ENCODE assay signal across 8 mouse cellular contexts in the genomic region with DNA sequence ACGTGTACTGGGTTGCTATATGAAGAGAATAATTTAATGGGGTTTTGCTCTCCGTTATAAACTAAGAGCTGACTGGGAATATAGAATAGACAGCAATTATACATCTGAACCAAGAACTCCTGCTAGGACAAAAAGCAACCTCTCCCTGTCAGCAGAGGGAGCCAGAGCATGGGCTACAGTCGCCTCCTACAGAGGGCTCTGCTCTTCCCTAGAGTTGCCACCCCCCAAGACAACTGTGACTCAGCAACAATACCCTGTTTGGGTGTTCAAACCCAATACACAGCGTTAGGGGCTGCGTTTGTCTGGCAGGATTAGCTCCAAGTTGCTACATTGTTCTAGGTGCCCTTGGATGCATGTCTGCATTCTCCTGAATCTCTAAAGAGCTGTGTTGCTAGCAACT. TPM values are rescaled to one million over a fixed set of nuclear protein-coding genes. Genes with fewer than 3 reads are reported as not detected.
DNase-seq lines count a peak whose midpoint lies in the region; ATAC-seq and TF ChIP-seq lines count a peak whose summit lies in the region.

No protein-coding gene starts in this region.

- no peak overlapping the region for H3K9ac ChIP-seq in kidney, embryonic 14.5 days (ENCODE audit: low read depth, low read length)
- H3K9ac ChIP-seq in embryonic facial prominence, embryonic 14.5 days (ENCODE audit: low read depth, low read length): no peak overlapping the region
- no peak overlapping the region for H3K9ac ChIP-seq in kidney, postnatal 0 days (ENCODE audit: low read depth, low read length)

- WGBS in kidney, embryonic 14.5 days: 15% methylated on average over 5 of the region's 5 CpGs
- WGBS in embryonic facial prominence, embryonic 14.5 days: 9% methylated on average over 5 of the region's 5 CpGs
- WGBS in kidney, postnatal 0 days: 10% methylated on average over 5 of the region's 5 CpGs
- 14% methylated on average over 5 of the region's 5 CpGs for WGBS in lung, adult 2 months
- WGBS in olfactory bulb, adult 2 months: 12% methylated on average over 5 of the region's 5 CpGs

- no peak overlapping the region for H3K27ac ChIP-seq in kidney, embryonic 14.5 days (ENCODE audit: low read depth, low read length)
- no peak overlapping the region for H3K27ac ChIP-seq in embryonic facial prominence, embryonic 14.5 days (replicated peaks; ENCODE audit: low read depth, low read length)
- H3K27ac ChIP-seq in kidney, postnatal 0 days: no peak overlapping the region
- H3K27ac ChIP-seq in olfactory bulb, adult 2 months (ENCODE audit: insufficient read depth, low read depth, low read length): no peak overlapping the region

- 0 out of 2 replicates have a peak, but pooled peaks cover 4% of the 10 kb centered on the region for H3K4me1 ChIP-seq in kidney, embryonic 14.5 days (ENCODE audit: control insufficient read depth, insufficient read depth, low read length)
- 0 out of 2 replicates have a peak, but pooled peaks cover 5% of the 10 kb centered on the region for H3K4me1 ChIP-seq in embryonic facial prominence, embryonic 14.5 days (ENCODE audit: control insufficient read depth, insufficient read depth, low read length)
- H3K4me1 ChIP-seq in kidney, postnatal 0 days (replicated peaks; ENCODE audit: insufficient read depth, low read length): no peaks in the 10 kb centered on the region; the same call in 1 of the 2 replicates
- H3K4me1 ChIP-seq in lung, adult 2 months (ENCODE audit: control insufficient read depth, insufficient read depth, low read length): no peaks in the 10 kb centered on the region
- H3K4me1 ChIP-seq in olfactory bulb, adult 2 months (ENCODE audit: control insufficient read depth, insufficient read depth, low read length): peaks cover 6% of the 10 kb centered on the region

- H3K27me3 ChIP-seq in kidney, embryonic 14.5 days (ENCODE audit: control insufficient read depth, insufficient read depth, low read length): no peaks in the 10 kb centered on the region
- no peaks in the 10 kb centered on the region for H3K27me3 ChIP-seq in embryonic facial prominence, embryonic 14.5 days (replicated peaks; ENCODE audit: control insufficient read depth, insufficient read depth, low read length)
- H3K27me3 ChIP-seq in kidney, postnatal 0 days (ENCODE audit: insufficient read depth, low read length): no peaks in the 10 kb centered on the region

- no peak for ATAC-seq in kidney, embryonic 14.5 days (ENCODE audit: low FRiP score, low TSS enrichment)
- no peak for ATAC-seq in embryonic facial prominence, embryonic 14.5 days (ENCODE audit: low read depth)
- ATAC-seq in kidney, postnatal 0 days (replicated peaks; ENCODE audit: low FRiP score, low read depth): no peak

- H3K9me3 ChIP-seq in kidney, embryonic 14.5 days (ENCODE audit: control insufficient read depth, low read length): no peaks in the 10 kb centered on the region
- H3K9me3 ChIP-seq in embryonic facial prominence, embryonic 14.5 days (ENCODE audit: control insufficient read depth, low read length): no peaks in the 10 kb centered on the region
- no peaks in the 10 kb centered on the region for H3K9me3 ChIP-seq in kidney, postnatal 0 days (replicated peaks; ENCODE audit: low read length)

- H3K4me3 ChIP-seq in kidney, embryonic 14.5 days (ENCODE audit: low read length): no peak overlapping the region
- H3K4me3 ChIP-seq in embryonic facial prominence, embryonic 14.5 days (ENCODE audit: low read depth, low read length): no peak overlapping the region
- no peak overlapping the region for H3K4me3 ChIP-seq in kidney, postnatal 0 days (replicated peaks; ENCODE audit: low read depth, low read length)
- no peak overlapping the region for H3K4me3 ChIP-seq in lung, adult 2 months (replicated peaks; ENCODE audit: extremely low read depth, low read depth, low read length)
- H3K4me3 ChIP-seq in olfactory bulb, adult 2 months (ENCODE audit: insufficient read depth, low read depth, low read length): no peak overlapping the region

- DNase-seq in kidney, adult 18-20 months: peak; percentile 53
- peak; percentile 72 for DNase-seq in adrenal gland, adult 2 months
- DNase-seq in embryonic facial prominence, embryonic 14.5 days (ENCODE audit: low spot score): peak; percentile 85
- peak; percentile 87 for DNase-seq in kidney, postnatal 0 days (ENCODE audit: low spot score)
- peak; percentile 28 for DNase-seq in lung, adult 2 months
- DNase-seq in yolk sac, embryonic 10.5 days (ENCODE audit: low spot score): peak; percentile 67

- no peak for TF ChIP-seq POLR2A in lung, adult 2 months (IDR thresholded peaks at IDR 0.05; ENCODE audit: borderline replicate concordance, extremely low read depth, low read depth, low read length)
- no peak for TF ChIP-seq POLR2A in olfactory bulb, adult 2 months (IDR thresholded peaks at IDR 0.05; ENCODE audit: insufficient read depth, low read depth, low read length)

- H3K36me3 ChIP-seq in kidney, embryonic 14.5 days (ENCODE audit: control insufficient read depth, insufficient read depth, low read length): no peaks in the 10 kb centered on the region
- no peaks in the 10 kb centered on the region for H3K36me3 ChIP-seq in embryonic facial prominence, embryonic 14.5 days (ENCODE audit: control insufficient read depth, insufficient read depth, low read length)
- no peaks in the 10 kb centered on the region for H3K36me3 ChIP-seq in kidney, postnatal 0 days (ENCODE audit: insufficient read depth, low read length)

- peak; percentile 87 for TF ChIP-seq CTCF in kidney, postnatal 0 days (IDR thresholded peaks at IDR 0.05; ENCODE audit: low read depth)
- peak; percentile 74 for TF ChIP-seq CTCF in lung, adult 2 months (IDR thresholded peaks at IDR 0.05; ENCODE audit: insufficient read depth, low read length)
- TF ChIP-seq CTCF in olfactory bulb, adult 2 months (IDR thresholded peaks at IDR 0.05; ENCODE audit: insufficient read depth, low read depth, low read length): 0 out of 2 replicates have a peak, but pooled peaks have one; percentile 42

- H3K4me2 ChIP-seq in kidney, embryonic 14.5 days (replicated peaks; ENCODE audit: low read depth, low read length): no peak overlapping the region
- H3K4me2 ChIP-seq in embryonic facial prominence, embryonic 14.5 days (ENCODE audit: low read depth, low read length): no peak overlapping the region
- H3K4me2 ChIP-seq in kidney, postnatal 0 days (ENCODE audit: low read length): no peak overlapping the region

RNA-seq across cellular contexts. Expression of a gene that starts 1.6 kb away (rescaled TPM):
- 9.6 and 13.7 TPM in 2 replicates for polyA plus RNA-seq in kidney, embryonic 14.5 days (2014; fragmentation: Nextera tagmentation; extraction: Ambion mirVana)
- total RNA-seq in adrenal gland, adult 2 months (2021): 10 to 100 TPM; 51.6 to 63.5 TPM
- 108 and 128 TPM in 2 replicates for polyA plus RNA-seq in adrenal gland, adult 2 months (2012; rRNA removed)
- 10.0 and 11.3 TPM in 2 replicates for polyA plus RNA-seq in embryonic facial prominence, embryonic 14.5 days (2014; fragmentation: Nextera tagmentation; extraction: Ambion mirVana)
- 18.8 and 20.7 TPM in 2 replicates for polyA plus RNA-seq in kidney, postnatal 0 days (2015; fragmentation: Nextera tagmentation; extraction: Ambion mirVana)
- 47.6 and 54.4 TPM in 2 replicates for polyA plus RNA-seq in lung, adult 2 months (2012; rRNA removed)
- not detected in 2 replicates for polyA plus RNA-seq in olfactory bulb, adult 2 months (2012; ENCODE audit: insufficient read depth, insufficient read length, low replicate concordance, missing spikeins)

RNA-seq across cellular contexts. Expression of a gene that starts 21.3 kb away (rescaled TPM):
- 82.3 and 85.5 TPM in 2 replicates for polyA plus RNA-seq in kidney, embryonic 14.5 days (2014; fragmentation: Nextera tagmentation; extraction: Ambion mirVana)
- 10 to 100 TPM; 35.4 to 63.5 TPM for total RNA-seq in adrenal gland, adult 2 months (2021)
- 1.2 and 2.1 TPM in 2 replicates for polyA plus RNA-seq in adrenal gland, adult 2 months (2012; rRNA removed)
- polyA plus RNA-seq in embryonic facial prominence, embryonic 14.5 days (2014; fragmentation: Nextera tagmentation; extraction: Ambion mirVana): 61.8 and 68.3 TPM in 2 replicates
- 60.4 and 62.2 TPM in 2 replicates for polyA plus RNA-seq in kidney, postnatal 0 days (2015; fragmentation: Nextera tagmentation; extraction: Ambion mirVana)
- 5.6 and 8.1 TPM in 2 replicates for polyA plus RNA-seq in lung, adult 2 months (2012; rRNA removed)
- polyA plus RNA-seq in olfactory bulb, adult 2 months (2012; ENCODE audit: insufficient read depth, insufficient read length, low replicate concordance, missing spikeins): not detected in 2 replicates

RNA-seq across cellular contexts. Expression of a gene that starts 50.2 kb away (rescaled TPM):
- 67.9 and 76.2 TPM in 2 replicates for polyA plus RNA-seq in kidney, embryonic 14.5 days (2014; fragmentation: Nextera tagmentation; extraction: Ambion mirVana)
- total RNA-seq in adrenal gland, adult 2 months (2021): 10 to 100 TPM; 82.8 to 97.9 TPM
- 161 and 269 TPM in 2 replicates for polyA plus RNA-seq in adrenal gland, adult 2 months (2012; rRNA removed)
- polyA plus RNA-seq in embryonic facial prominence, embryonic 14.5 days (2014; fragmentation: Nextera tagmentation; extraction: Ambion mirVana): 62.0 and 76.0 TPM in 2 replicates
- 238 and 242 TPM in 2 replicates for polyA plus RNA-seq in kidney, postnatal 0 days (2015; fragmentation: Nextera tagmentation; extraction: Ambion mirVana)
- 43.6 and 63.2 TPM in 2 replicates for polyA plus RNA-seq in lung, adult 2 months (2012; rRNA removed)
- polyA plus RNA-seq in olfactory bulb, adult 2 months (2012; ENCODE audit: insufficient read depth, insufficient read length, low replicate concordance, missing spikeins): not detected in 2 replicates

Comparison
In these comparisons a context has a peak if more than half of its experiments do, and no peak if none do; other contexts are left out.
1. DNase-seq: peak in every context shown above with its lines; median percentile 87 in kidney, postnatal 0 days; 85 in embryonic facial prominence, embryonic 14.5 days; 72 in adrenal gland, adult 2 months; 67 in yolk sac, embryonic 10.5 days; 53 in kidney, adult 18-20 months; 28 in lung, adult 2 months.
2. RNA of a gene that starts 1.6 kb away (polyA plus RNA-seq): 108 to 128 TPM in adrenal gland, adult 2 months, 47.6 to 54.4 TPM in lung, adult 2 months, 18.8 to 20.7 TPM in kidney, postnatal 0 days, 9.6 to 13.7 TPM in kidney, embryonic 14.5 days and 10.0 to 11.3 TPM in embryonic facial prominence, embryonic 14.5 days; not detected in olfactory bulb, adult 2 months; every median in the first group is over 10 times any median in the second.
3. RNA of a gene that starts 50.2 kb away (polyA plus RNA-seq): 238 to 242 TPM in kidney, postnatal 0 days, 161 to 269 TPM in adrenal gland, adult 2 months, 67.9 to 76.2 TPM in kidney, embryonic 14.5 days, 62.0 to 76.0 TPM in embryonic facial prominence, embryonic 14.5 days and 43.6 to 63.2 TPM in lung, adult 2 months; not detected in olfactory bulb, adult 2 months; every median in the first group is over 10 times any median in the second.
4. Peak in every context shown above with its lines, with median percentiles within 50 percentile points of each other: CTCF ChIP-seq.